Mouse (Mus musculus) neutrophil, adult 5-6 weeks (primary cell): ENCODE results near the gene Car5a. TPM values are rescaled to one million over a fixed set of nuclear protein-coding genes. Genes with fewer than 3 reads are reported as not detected.

Source experiments
- ATAC-seq: fragments of 151-379, 151-347 bp; 2 replicates; pipeline ENCODE4 v1.8.0; 2017; ENCODE audit warnings: mild to moderate bottlenecking, moderate TSS enrichment; ENCODE audit not compliant: insufficient number of reproducible peaks, poor library complexity, low FRiP score, severe bottlenecking; ENCODE audit errors: extremely low read depth
- total RNA-seq: library from RNA; stranded (forward); fragments of 200-1000 nt; gene quantifications from 2 replicates; pipeline ENCODE4 v1.2.3, GENCODE M21; 2017

Car5a gene
- total RNA-seq, 1 experiment from 2014 or later: not detected

DNA sequence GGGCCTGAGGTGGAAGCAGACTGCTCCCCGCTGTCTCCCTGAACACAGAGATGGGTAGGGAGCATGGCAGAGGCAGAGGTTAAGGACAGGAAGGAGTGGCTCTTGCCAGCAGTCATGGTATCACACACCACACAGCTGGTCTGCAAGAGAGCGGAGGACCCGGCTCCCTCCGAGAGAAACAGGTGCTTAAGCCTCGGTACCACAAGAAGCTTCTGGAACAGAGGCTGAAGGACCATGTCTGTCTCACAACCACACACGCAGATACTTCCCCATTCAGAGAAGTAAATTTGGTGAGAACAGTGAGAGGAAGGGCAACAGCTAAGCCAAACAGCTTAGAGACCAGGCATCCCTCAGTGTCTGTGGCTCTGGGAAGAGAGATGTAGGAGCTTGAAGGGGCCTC is 33.3 kb downstream of the Car5a start:
- no peak for ATAC-seq

GRCm38 (mm10) chr8:121909663-121910062 is 35.0 kb downstream of the Car5a start:
- ATAC-seq: no peak

DNA sequence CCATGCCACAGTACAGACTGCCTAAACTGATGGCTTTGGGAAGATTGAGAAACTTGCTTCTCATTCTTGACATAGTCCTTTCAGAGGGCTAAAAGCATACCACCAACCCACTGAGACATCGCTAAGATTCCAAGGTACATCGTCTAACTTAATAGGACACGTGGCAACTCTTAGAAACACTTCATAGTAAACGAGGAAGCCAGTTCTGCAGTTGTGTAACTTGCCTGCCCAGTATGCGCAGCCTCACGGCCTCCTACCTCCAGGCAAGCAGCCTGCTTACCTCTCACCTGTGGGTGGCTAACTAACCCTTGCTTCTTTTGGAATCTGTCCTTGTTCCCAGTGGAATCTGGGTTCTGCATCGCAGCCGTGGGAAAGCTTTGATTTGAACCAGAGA is 35.6 kb downstream of the Car5a start:
- ATAC-seq: no peak

- no peak for ATAC-seq
Observed at GRCm38 (mm10) chr8:121908378-121909147, 36.1 kb downstream of the Car5a start.

GRCm38 (mm10) chr8:121907587-121908248 is 37.0 kb downstream of the Car5a start, which contains the start of gene Slc7a5:
Slc7a5 (minus strand) TSS chr8:121907694.
- ATAC-seq: peak; percentile 83

GRCm38 (mm10) chr8:121906542-121907512 is 37.9 kb downstream of the Car5a start:
- no peak; the same call in 1 of the 2 replicates for ATAC-seq

DNA sequence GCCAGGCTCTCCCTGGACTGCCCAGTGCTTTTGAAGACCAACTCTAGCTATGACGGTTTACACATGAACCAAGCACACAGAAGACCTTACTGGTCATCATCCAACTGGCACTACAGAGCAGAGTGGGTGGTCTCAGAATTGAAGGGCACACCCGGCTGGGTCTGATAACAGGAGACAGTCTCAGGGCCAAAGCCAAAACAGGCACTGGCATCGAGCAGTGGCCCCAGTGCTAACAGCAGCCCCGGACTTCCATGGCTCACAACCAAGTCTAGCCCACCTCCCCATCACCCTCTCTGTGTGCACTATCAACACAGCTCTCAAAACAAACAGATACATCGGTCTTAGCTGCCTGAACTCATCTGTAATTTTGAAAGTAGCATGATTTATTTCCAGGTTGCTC is 38.8 kb downstream of the Car5a start:
- ATAC-seq: no peak

GRCm38 (mm10) chr8:121905420-121905819 is 39.3 kb downstream of the Car5a start:
- no peak for ATAC-seq

DNA sequence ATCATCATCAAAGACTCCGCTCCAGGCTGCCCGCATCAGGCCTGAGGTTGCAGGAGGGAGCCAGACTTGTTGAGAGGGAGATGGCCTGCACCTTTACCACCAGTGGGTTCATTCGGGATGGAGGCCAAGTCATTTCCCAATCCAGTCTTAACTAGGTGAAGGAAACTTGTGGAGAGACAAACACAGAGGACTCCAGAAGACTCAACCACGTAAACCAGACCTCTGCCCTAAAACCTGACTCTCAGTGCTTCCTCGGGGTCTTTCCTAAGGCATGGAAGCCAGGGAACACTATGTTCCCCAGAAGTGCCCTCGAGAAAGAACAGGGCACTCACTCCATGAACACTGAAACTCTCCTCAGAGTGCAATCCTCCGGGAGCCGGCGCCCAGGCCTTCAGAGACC is 39.7 kb downstream of the Car5a start:
- no peak for ATAC-seq

DNA sequence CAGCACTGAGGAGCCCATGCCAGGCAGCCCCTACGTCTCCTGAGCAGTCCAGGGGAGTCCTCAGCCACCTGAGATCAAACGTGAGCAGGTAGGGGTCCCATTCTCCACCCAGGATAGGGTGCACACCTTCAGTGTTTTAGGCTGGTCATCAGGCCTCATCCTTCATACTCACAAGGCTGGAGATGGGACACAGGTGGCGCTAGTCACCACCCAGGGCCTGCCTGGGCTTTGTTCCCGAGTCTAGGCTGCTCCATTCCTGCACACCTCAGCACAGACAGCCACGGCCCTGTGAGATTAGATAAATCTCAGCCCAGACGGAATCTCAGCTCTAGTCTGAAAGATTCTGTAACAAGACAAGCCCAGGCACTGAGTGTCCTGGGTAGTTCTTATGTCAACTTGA is 40.7 kb downstream of the Car5a start:
- no peak for ATAC-seq

- no peak for ATAC-seq
Observed at GRCm38 (mm10) chr8:121901498-121902236, 43.0 kb downstream of the Car5a start.

GRCm38 (mm10) chr8:121899180-121900044 is 45.3 kb downstream of the Car5a start:
- no peak for ATAC-seq

DNA sequence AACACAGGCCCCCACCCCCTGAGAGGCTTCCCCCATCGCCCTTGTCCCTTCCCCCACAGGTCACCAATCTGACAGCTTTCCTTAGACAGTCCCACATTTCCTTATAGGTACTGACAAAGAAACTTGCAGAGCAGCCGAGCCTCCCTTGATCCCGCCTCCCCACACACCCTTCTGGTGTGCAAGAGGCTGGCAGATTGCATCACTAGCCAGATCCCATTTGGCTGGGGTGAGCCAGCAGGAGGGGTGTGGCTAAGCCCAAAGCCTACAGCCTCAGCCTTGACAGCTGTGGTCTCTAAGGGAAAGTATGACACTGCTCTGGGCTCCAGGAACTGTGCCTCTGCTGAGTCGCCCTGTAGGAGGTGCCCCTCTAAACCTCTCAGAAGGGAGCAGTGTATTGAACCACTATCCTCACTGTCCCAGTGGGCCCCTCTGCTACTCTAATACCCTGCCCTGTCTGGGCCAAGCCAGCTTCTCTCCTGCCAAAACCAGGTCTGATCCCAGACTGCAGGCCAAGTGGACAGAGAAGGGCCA is 46.2 kb downstream of the Car5a start:
- ATAC-seq: peak; percentile 49

- ATAC-seq: no peak
Observed at GRCm38 (mm10) chr8:121897871-121898381, 46.8 kb downstream of the Car5a start.

DNA sequence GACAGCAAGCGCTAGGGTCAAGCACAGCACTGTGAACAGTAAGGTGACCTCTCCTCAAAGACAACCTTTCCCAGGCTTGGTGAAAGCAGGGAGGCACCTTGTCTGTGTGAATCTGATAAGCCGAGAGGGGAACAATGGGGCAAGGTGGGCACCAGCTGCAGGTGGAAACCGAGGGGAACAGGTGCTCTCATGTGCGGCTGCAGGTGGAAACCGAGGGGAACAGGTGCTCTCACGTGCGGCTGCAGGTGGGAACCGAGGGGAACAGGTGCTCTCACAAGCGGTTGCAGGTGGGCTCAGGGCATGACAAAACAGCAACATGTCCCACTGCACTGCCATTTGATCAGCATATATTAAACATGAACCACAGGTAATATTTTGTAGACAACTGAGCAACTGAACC is 47.5 kb downstream of the Car5a start:
- no peak for ATAC-seq

DNA sequence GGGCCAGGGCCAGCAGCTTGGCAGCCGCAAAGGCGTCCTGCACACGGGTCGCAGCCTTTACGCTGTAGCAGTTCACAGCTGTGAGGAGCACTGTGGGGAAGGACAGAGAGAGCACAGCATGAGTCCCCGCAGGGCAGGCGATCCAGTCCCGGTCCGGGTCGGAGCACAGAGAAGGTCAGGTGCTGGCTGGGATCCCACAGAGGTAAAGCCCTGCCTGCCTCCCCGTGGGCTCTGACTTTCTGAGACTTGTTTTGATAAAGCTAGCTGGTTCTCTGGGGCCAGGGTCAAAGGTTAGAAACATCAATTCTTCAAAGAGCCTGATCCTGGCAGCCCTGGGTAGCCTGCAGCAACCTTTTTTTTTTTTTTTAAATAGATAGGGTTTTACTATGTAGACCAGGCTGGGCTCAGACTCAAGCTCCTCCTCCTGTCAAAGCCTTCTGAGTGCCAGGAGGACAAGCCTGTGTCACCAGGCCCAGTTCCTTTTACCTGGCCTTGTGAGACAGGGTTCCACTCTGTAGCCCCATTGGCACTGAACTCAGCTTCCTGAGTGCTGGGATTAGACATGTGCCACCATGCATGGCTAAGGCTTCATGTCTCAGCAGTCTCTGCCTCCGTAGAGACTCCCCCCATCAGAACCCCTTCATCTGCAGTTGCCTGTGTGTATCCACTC is 48.1 kb downstream of the Car5a start:
- ATAC-seq: no peak

DNA sequence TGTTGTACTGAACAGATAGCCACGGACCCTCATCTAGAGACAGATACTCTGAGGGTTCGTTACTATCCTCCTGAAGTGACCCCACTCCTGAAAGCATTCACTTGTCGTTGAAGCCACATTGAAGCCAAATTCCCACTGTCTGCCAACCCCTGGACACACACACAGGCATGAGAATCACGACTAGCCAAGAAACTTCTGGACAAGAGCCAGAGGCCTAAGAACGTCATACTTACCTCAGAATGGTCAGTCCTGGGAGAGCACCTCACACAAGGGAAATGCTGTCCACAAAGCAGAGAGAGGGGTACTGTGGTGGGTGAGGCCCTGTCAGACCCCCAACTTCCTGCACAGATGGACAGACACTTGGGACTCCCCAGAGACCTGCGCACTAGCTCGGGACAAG is 48.8 kb downstream of the Car5a start:
- ATAC-seq: no peak
